In genomic region chr16:17452373-17452715, GRCm38 (mm10) we compare ENCODE assay signal across 8 mouse cellular contexts. TPM values are rescaled to one million over a fixed set of nuclear protein-coding genes. Genes with fewer than 3 reads are reported as not detected.
DNase-seq lines count a peak whose midpoint lies in the region; ATAC-seq lines count a peak whose summit lies in the region.

No protein-coding gene starts in this region.

- DNase-seq in heart, postnatal 14 days = no peak
- DNase-seq in MN1 (ENCODE audit: low spot score) = peak; percentile 62
- DNase-seq in embryo, embryonic 10.5 days (ENCODE audit: low spot score) = peak; percentile 57
- peak; percentile 9 for DNase-seq in heart, postnatal 25 days (ENCODE audit: low spot score)
- DNase-seq in layer of hippocampus, adult 9-11 months = peak; percentile 21

- ATAC-seq in heart, embryonic 15.5 days (replicated peaks; ENCODE audit: insufficient number of reproducible peaks, insufficient read depth, low FRiP score, low read depth) = peak; percentile 40
- peak; percentile 25; the same call in 1 of the 2 replicates for ATAC-seq in stomach, embryonic 15.5 days (ENCODE audit: insufficient read depth, low FRiP score, low read depth)

- H3K36me3 ChIP-seq in heart, embryonic 15.5 days = peaks cover 8% of the 10 kb centered on the region; the same call in 1 of the 2 replicates
- H3K36me3 ChIP-seq in macrophage (ENCODE audit: inconsistent target) = peaks cover under 1% of the 10 kb centered on the region; the same call in 1 of the 2 replicates
- H3K36me3 ChIP-seq in stomach, embryonic 15.5 days = peaks cover 5% of the 10 kb centered on the region; the same call in 1 of the 2 replicates

- WGBS in heart, embryonic 15.5 days = 0% methylated on average over 24 of the region's 24 CpGs
- 1% methylated on average over 24 of the region's 24 CpGs for WGBS in macrophage (ENCODE audit: missing documents)
- under 1% methylated on average over 24 of the region's 24 CpGs for WGBS in stomach, embryonic 15.5 days

- intact Hi-C loops in heart, postnatal 14 days (cut with DNase I) = loop anchor here (2.0 to 5.0 kb wide), 2 partner anchors 45 to 56 kb away; partner anchors contain the start of genes Lztr1, Pi4ka and Snap29
- intact Hi-C loops in heart, postnatal 25 days (cut with DNase I) = loop anchor here (5.0 kb wide), 1 partner anchor 55 kb away; the partner anchor contains the start of gene Lztr1

- H3K4me3 ChIP-seq in heart, embryonic 15.5 days = peak overlapping the region; percentile 94
- peak overlapping the region; percentile 97 for H3K4me3 ChIP-seq in macrophage (ENCODE audit: inconsistent target)
- H3K4me3 ChIP-seq in stomach, embryonic 15.5 days (replicated peaks) = peak overlapping the region; percentile 98

- peak overlapping the region; percentile 98 for H3K27ac ChIP-seq in heart, embryonic 15.5 days
- H3K27ac ChIP-seq in macrophage = peak overlapping the region; percentile 51
- H3K27ac ChIP-seq in stomach, embryonic 15.5 days = peak overlapping the region; percentile 98

- peak overlapping the region; percentile 69 for H3K4me2 ChIP-seq in heart, embryonic 15.5 days
- H3K4me2 ChIP-seq in stomach, embryonic 15.5 days = peak overlapping the region; percentile 73

- peak overlapping the region; percentile 95 for H3K9ac ChIP-seq in heart, embryonic 15.5 days
- H3K9ac ChIP-seq in stomach, embryonic 15.5 days = peak overlapping the region; percentile 97

- no peaks in the 10 kb centered on the region for H3K27me3 ChIP-seq in heart, embryonic 15.5 days
- no peaks in the 10 kb centered on the region for H3K27me3 ChIP-seq in stomach, embryonic 15.5 days (replicated peaks)

- H3K4me1 ChIP-seq in heart, embryonic 15.5 days (replicated peaks) = peaks cover 25% of the 10 kb centered on the region
- H3K4me1 ChIP-seq in stomach, embryonic 15.5 days = peaks cover 9% of the 10 kb centered on the region

- peaks cover 55% of the 10 kb centered on the region for H3K79me2 ChIP-seq in macrophage (ENCODE audit: inconsistent target)

- no peaks in the 10 kb centered on the region for H3K9me3 ChIP-seq in heart, embryonic 15.5 days (replicated peaks)
- no peaks in the 10 kb centered on the region for H3K9me3 ChIP-seq in stomach, embryonic 15.5 days

RNA-seq across cellular contexts. Expression of gene Crkl, which starts 0.6 kb away (rescaled TPM):
- polyA plus RNA-seq in heart, embryonic 15.5 days (2015; fragmentation: Nextera tagmentation; extraction: Ambion mirVana) = 40.6 and 46.3 TPM in 2 replicates
- 10 to 100 TPM; 25.2 to 28.9 TPM for total RNA-seq in heart, postnatal 14 days (2021)
- total RNA-seq in heart, postnatal 25 days (2021) = 10 to 100 TPM; 25.3 to 29.3 TPM
- total RNA-seq in macrophage (2018; cell fraction: chromatin; rRNA removed) = 10 to 100 TPM in 21 of 26 experiments, 1 to 10 TPM in 5; 4.2 to 54.1 (median 23.4) TPM
- total RNA-seq in macrophage (2018; cell fraction: cytosol; rRNA removed) = 10 to 100 TPM; 19.0 to 50.0 (median 38.1) TPM
- total RNA-seq in macrophage (2018; cell fraction: nucleus; rRNA removed) = 10 to 100 TPM; 12.1 to 83.5 (median 41.2) TPM
- polyA plus RNA-seq in macrophage (2018) = 19.6 to 25.1 TPM (median 24.7 TPM) in 3 replicates
- polyA plus RNA-seq in stomach, embryonic 15.5 days (2015; fragmentation: Nextera tagmentation; extraction: Ambion mirVana) = 55.1 and 56.0 TPM in 2 replicates

RNA-seq across cellular contexts. Expression of gene Aifm3, which starts 37.1 kb away (rescaled TPM):
- polyA plus RNA-seq in heart, embryonic 15.5 days (2015; fragmentation: Nextera tagmentation; extraction: Ambion mirVana) = 0.91 and 1.6 TPM in 2 replicates
- under 1 TPM; 0.19 to 0.24 TPM for total RNA-seq in heart, postnatal 14 days (2021)
- total RNA-seq in heart, postnatal 25 days (2021) = under 1 TPM in 1 of 2 experiments, not detected in 1; 0.28 TPM
- total RNA-seq in macrophage (2018; cell fraction: chromatin; rRNA removed) = under 1 TPM in 1 of 26 experiments, not detected in 25; 0.37 TPM
- not detected for total RNA-seq in macrophage (2018; cell fraction: cytosol; rRNA removed)
- total RNA-seq in macrophage (2018; cell fraction: nucleus; rRNA removed) = under 1 TPM in 1 of 26 experiments, not detected in 25; 0.89 TPM
- not detected in 3 replicates for polyA plus RNA-seq in macrophage (2018)
- polyA plus RNA-seq in stomach, embryonic 15.5 days (2015; fragmentation: Nextera tagmentation; extraction: Ambion mirVana) = 3.1 and 3.2 TPM in 2 replicates

RNA-seq across cellular contexts. Expression of gene Pi4ka, which starts 46.2 kb away (rescaled TPM):
- polyA plus RNA-seq in heart, embryonic 15.5 days (2015; fragmentation: Nextera tagmentation; extraction: Ambion mirVana) = 28.1 and 31.1 TPM in 2 replicates
- total RNA-seq in heart, postnatal 14 days (2021) = 10 to 100 TPM; 52.7 to 54.3 TPM
- total RNA-seq in heart, postnatal 25 days (2021) = 10 to 100 TPM; 53.2 to 56.3 TPM
- total RNA-seq in macrophage (2018; cell fraction: chromatin; rRNA removed) = 100 to 1,000 TPM in 23 of 26 experiments, 10 to 100 TPM in 3; 72.4 to 282 (median 179) TPM
- total RNA-seq in macrophage (2018; cell fraction: cytosol; rRNA removed) = 10 to 100 TPM; 48.5 to 94.0 (median 71.0) TPM
- total RNA-seq in macrophage (2018; cell fraction: nucleus; rRNA removed) = 100 to 1,000 TPM in 17 of 26 experiments, 10 to 100 TPM in 9; 71.1 to 173 (median 110) TPM
- 59.6 to 75.6 TPM (median 64.3 TPM) in 3 replicates for polyA plus RNA-seq in macrophage (2018)
- 28.1 and 28.4 TPM in 2 replicates for polyA plus RNA-seq in stomach, embryonic 15.5 days (2015; fragmentation: Nextera tagmentation; extraction: Ambion mirVana)

RNA-seq across cellular contexts. Expression of gene Snap29, which starts 46.6 kb away (rescaled TPM):
- 10.7 and 11.5 TPM in 2 replicates for polyA plus RNA-seq in heart, embryonic 15.5 days (2015; fragmentation: Nextera tagmentation; extraction: Ambion mirVana)
- total RNA-seq in heart, postnatal 14 days (2021) = 10 to 100 TPM; 15.8 to 16.5 TPM
- total RNA-seq in heart, postnatal 25 days (2021) = 10 to 100 TPM; 14.9 to 16.9 TPM
- total RNA-seq in macrophage (2018; cell fraction: chromatin; rRNA removed) = 10 to 100 TPM in 22 of 26 experiments, 1 to 10 TPM in 4; 5.3 to 24.8 (median 16.5) TPM
- 10 to 100 TPM; 40.9 to 74.4 (median 55.7) TPM for total RNA-seq in macrophage (2018; cell fraction: cytosol; rRNA removed)
- total RNA-seq in macrophage (2018; cell fraction: nucleus; rRNA removed) = 10 to 100 TPM; 11.2 to 38.4 (median 24.5) TPM
- polyA plus RNA-seq in macrophage (2018) = 51.2 to 107 TPM (median 60.8 TPM) in 3 replicates
- 14.4 and 16.1 TPM in 2 replicates for polyA plus RNA-seq in stomach, embryonic 15.5 days (2015; fragmentation: Nextera tagmentation; extraction: Ambion mirVana)

RNA-seq across cellular contexts. Expression of gene Lztr1, which starts 56.1 kb away (rescaled TPM):
- 45.6 and 60.6 TPM in 2 replicates for polyA plus RNA-seq in heart, embryonic 15.5 days (2015; fragmentation: Nextera tagmentation; extraction: Ambion mirVana)
- total RNA-seq in heart, postnatal 14 days (2021) = 10 to 100 TPM; 39.4 to 42.8 TPM
- 10 to 100 TPM; 34.3 to 35.0 TPM for total RNA-seq in heart, postnatal 25 days (2021)
- 100 to 1,000 TPM in 12 of 26 experiments, 10 to 100 TPM in 14; 35.6 to 167 (median 89.3) TPM for total RNA-seq in macrophage (2018; cell fraction: chromatin; rRNA removed)
- 10 to 100 TPM; 14.9 to 34.0 (median 22.0) TPM for total RNA-seq in macrophage (2018; cell fraction: cytosol; rRNA removed)
- total RNA-seq in macrophage (2018; cell fraction: nucleus; rRNA removed) = 100 to 1,000 TPM in 1 of 26 experiments, 10 to 100 TPM in 25; 21.4 to 113 (median 51.9) TPM
- 23.8 to 33.8 TPM (median 28.9 TPM) in 3 replicates for polyA plus RNA-seq in macrophage (2018)
- 70.2 and 76.1 TPM in 2 replicates for polyA plus RNA-seq in stomach, embryonic 15.5 days (2015; fragmentation: Nextera tagmentation; extraction: Ambion mirVana)

Comparison
In these comparisons a context has a peak if more than half of its experiments do, and no peak if none do; other contexts are left out.
1. DNase-seq: peak in MN1 (single experiment), embryo, embryonic 10.5 days (single experiment), heart, postnatal 25 days (single experiment) and layer of hippocampus, adult 9-11 months (single experiment); none in heart, postnatal 14 days (0 of 2).
2. Peak in every context shown above with its lines, with median percentiles within 50 percentile points of each other: H3K27ac ChIP-seq and H3K4me3 ChIP-seq.